Comparison of ENCODE assay signal across 8 mouse cellular contexts in the genomic region with DNA sequence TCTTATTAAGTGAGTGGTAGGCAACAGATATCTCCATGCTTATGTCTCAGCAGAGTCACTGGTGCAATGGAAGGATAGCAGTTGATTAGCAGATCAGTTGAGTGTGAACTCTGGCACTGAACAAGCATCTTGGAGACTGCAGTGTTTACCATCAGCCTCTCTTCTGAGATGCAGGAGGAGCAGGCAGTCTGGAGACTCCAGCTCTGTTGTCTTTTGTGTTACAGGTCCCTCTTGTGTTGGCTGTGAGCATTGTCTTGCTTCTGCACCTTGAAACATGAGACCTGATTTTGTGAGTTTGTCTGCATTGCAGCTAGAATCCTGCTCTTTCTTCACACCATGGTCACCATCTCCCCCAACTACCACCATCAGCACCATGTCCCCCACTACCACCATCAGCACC. TPM values are rescaled to one million over a fixed set of nuclear protein-coding genes. Genes with fewer than 3 reads are reported as not detected.
A peak's percentile ranks its signal among the peaks of the same experiment; 100 is the strongest.
DNase-seq lines count a peak whose midpoint lies in the region; ATAC-seq lines count a peak whose summit lies in the region.

No protein-coding gene starts in this region.

- DNase-seq in embryo, embryonic 10 days (ENCODE audit: low spot score) = peak; percentile 65
- no peak for DNase-seq in embryo, embryonic 9.5 days (ENCODE audit: extremely low spot score)
- DNase-seq in B cell, adult 2 months = peak; percentile 46 to 50
- DNase-seq in cerebellum, adult 8-10 months = peak; percentile 76
- peak; percentile 60 for DNase-seq in hindbrain, embryonic 14.5 days (ENCODE audit: low spot score)
- DNase-seq in left cerebral cortex, adult 11 months (ENCODE audit: low spot score) = peak; percentile 64
- DNase-seq in naive thymus-derived CD4-positive, alpha-beta T cell, adult 2 months (ENCODE audit: low read depth) = peak; percentile 82
- peak; percentile 43 for DNase-seq in thymus, postnatal 14 days

- H3K4me2 ChIP-seq in hindbrain, embryonic 14.5 days (replicated peaks) = no peak overlapping the region

- H3K36me3 ChIP-seq in hindbrain, embryonic 14.5 days (replicated peaks; ENCODE audit: control insufficient read depth, insufficient read depth) = no peaks in the 10 kb centered on the region

- H3K27ac ChIP-seq in hindbrain, embryonic 14.5 days = no peak overlapping the region

- H3K27me3 ChIP-seq in hindbrain, embryonic 14.5 days (ENCODE audit: control insufficient read depth, insufficient read depth, low read length) = no peaks in the 10 kb centered on the region

- no peaks in the 10 kb centered on the region for H3K4me1 ChIP-seq in hindbrain, embryonic 14.5 days (replicated peaks; ENCODE audit: control insufficient read depth, insufficient read depth, low read length)

- no peak overlapping the region for H3K4me3 ChIP-seq in hindbrain, embryonic 14.5 days (replicated peaks; ENCODE audit: low read length)

- no peaks in the 10 kb centered on the region for H3K9me3 ChIP-seq in hindbrain, embryonic 14.5 days (ENCODE audit: control insufficient read depth, low read length)

- peak; percentile 80 for ATAC-seq in hindbrain, embryonic 14.5 days (ENCODE audit: low FRiP score)

- no peak overlapping the region for H3K9ac ChIP-seq in hindbrain, embryonic 14.5 days

RNA-seq across cellular contexts. Expression of a gene that starts 21.1 kb away (rescaled TPM):
- polyA plus RNA-seq in hindbrain, embryonic 14.5 days (2014; fragmentation: Nextera tagmentation; extraction: Ambion mirVana) = 27.6 and 32.1 TPM in 2 replicates
